Mouse (Mus musculus) c-Kit-positive CD71-positive TER-119-positive erythroid progenitor cells, embryonic 14.5 days (primary cell): ENCODE data around the gene Far2.

ENCODE experiments used
- DNase-seq: peaks from one replicate; pipeline ENCODE4 v3.0.0-alpha.2; 2013; ENCODE audit warnings: low spot score

The Far2 gene

DNA sequence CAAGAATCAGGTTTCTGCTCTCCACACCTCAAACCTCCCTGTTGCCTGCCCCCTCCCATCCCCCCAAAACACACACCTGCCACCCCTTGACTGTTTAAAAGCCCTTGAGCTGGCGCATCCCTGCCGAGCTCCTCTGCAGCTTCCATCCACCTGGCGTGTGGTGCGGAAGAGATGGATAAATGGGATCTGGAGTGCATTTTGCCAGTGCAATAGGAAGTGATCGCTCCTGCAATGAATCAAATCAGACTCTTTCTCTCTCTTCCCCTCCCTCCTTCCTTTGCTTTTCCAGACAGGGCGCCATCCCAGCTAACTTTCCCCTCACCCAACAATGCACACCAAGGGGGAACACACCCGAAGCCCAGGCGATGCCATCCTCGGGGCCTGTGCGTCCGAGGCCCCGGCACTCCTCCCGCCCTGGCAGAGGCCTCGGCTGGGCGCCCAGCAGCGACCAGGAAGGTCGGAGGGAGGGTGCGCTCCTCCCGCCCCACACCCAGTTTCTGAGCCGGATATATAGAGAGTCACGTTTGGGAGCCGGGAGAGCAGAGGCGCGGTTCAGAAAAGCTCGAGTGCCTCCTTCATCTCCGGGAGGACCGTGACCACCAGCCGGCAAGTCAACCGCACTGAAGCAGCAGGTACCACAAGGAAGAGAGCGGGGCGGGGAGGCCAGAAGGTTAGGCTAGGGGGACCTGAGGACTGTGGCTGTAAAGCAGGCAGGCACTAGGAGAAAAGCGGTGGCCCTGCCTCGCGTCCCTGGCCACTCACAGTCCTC, at the start of gene Far2:
TSS of gene Far2 (plus strand) at position 379 of the 769 bp plus-strand sequence.
- DNase-seq = no peak

DNA sequence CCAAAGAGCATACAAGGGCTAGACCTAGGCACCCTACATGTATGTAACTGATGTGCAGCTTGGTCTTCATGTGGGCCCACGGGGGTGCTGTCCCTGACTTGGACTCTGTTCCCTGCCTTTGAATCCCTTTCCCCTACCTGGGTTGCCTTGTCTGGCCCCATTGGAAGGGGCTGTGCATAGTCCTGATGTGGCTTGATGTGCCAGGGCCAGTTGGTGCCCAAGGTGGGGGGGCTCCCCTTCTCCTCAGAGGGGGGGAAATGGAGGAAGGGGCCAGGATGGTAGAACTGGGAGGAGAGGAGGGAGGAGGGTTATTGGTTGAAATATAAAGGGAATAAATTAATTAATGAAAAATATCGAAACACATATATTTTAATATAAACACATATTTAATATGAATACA, 46.6 kb upstream of the Far2 start:
- DNase-seq = no peak

DNA sequence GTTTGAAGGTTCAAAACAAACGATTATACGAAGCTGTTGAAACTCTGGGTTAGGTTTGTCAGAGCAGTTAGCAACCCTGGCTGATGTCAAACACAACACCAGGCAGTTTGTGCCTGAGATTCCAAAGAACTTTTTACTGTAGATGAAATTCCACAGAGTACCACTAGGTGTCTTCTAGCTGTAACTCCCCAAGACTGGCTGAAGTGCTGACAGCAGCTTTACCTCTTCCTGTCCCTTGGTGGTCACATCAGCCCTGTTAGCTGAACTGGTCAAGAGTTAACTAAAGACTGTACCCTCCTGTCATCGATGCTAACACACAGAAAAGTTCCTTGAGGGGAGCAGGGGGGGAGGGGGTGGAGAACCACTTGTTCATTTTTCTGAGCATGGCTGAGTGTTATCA, 46.0 kb upstream of the Far2 start:
- no peak for DNase-seq

DNA sequence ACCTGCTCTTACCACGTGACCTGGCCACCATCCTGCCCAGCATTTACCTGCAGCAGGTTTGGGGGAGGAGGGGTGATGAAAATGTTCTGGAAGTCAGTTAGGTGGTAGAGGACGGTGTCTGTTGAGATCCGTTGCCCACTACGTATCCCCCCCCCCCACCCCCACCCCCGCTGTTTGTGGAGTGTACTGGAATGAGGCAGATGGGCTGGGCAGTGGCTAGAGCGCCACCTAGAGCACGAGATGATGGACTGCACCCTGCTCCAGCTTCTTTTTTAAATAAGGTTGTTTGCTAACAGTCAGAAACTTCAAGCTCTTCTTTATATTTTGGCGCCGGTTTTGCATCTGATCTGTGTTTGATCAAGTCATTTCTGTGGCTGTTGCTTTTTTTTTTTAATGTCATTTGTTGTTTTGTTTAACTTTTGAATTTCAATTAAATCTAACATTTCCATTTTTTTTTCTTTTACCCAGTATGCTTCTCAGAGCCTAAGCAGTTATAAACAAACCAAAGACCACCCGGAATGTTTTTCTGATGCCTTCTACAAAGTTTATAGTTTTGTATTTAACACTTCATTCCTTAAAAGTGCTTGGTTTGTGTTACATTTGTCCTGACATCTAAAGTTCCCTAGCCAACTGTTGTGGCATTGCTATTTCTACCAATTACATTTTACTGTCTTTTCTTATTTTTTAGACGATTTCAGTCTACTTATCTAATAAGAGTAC, 40.8 kb upstream of the Far2 start:
- no peak for DNase-seq

DNA sequence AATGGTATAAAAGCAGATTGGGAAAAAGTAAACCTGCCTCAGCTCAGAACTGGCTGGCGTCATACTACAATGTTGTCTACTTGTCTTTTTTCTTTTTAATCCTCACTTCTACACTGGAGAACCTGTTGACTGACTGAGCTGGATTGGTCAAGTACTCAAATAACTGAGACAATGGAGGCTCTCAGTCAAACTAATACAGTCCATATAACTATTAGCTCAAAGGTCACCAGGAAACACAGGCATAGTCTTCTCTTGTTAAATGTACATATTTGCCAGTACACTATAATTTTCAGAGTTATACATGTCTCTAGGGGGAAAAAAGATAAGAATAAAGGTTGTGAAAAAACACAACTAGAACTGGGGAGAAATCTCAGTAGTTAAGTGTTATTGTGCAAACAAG, 6.3 kb upstream of the Far2 start:
- no peak for DNase-seq

DNA sequence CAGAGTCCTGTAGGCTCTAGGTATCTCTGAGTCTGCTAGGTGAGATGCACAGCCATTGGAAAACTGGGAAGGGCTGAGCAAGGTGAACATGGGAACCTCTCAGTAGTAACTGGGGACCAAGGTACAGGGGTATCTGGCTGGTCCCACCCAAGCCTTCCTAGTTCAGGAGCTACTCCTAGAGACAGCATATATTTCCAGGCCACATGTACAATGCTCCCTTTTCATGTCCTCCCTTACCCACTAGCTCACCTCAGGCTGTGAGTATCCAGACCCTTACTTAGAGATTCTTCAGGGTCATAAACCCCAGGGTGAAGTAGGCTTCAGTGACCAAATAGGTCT, 560 bp downstream of the Far2 start:
- DNase-seq = no peak

DNA sequence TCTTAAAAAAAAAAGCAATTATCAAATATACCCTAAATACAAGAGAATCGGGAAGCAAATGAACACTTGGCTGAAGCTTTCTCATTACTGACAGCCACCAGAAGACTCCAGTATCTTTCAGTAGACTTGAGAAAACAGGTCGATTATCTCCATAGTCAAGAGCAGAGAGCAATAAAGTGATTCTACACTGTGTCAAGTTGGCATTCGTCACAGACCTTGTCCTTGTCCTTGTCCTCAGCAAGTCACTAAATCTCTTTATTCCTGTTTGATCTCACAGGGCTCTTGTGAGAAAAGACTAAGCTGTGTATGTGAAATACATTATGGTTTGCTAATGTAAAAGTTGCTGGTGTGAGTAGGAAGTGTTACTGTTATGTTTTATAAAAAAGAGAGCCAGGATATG, 16.1 kb downstream of the Far2 start:
- DNase-seq = no peak

DNA sequence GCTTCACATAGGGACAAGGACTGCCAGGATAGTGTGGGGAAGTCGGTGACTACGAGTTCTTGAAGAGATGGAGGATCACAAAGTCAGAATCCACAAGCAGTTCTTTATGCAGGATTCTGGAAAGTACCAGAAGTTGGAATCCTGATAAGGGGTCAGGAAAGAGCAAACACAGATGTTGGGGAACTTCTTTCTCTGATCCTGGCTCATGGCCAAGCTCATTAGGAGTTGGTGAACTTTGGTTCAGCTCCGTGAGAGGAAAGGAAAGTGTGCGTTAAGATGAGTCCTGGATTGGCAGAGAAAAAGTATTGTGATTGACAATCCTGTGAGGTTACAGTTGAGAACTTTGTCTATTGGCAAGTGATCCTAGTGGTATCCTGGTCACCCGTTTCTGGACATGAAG, 19.2 kb downstream of the Far2 start:
- DNase-seq = no peak

DNA sequence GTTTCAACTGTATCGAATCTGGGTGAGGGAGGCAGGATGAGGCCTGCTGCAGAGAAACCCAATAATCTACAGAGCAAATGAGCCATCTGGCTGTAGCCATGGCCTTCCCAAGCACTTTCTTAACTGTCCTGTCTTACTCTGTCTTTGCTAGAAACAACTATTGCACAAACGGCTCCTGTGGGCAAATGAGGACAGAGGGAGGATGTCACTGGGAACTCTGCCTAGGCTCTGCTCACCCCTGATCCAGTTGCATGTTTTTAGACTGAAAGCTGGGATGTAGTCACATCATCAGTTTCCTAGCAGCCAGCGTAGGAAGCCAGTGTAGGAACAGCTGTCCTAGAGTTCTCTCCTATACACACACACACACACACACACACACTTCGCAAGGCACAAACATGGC, 21.7 kb downstream of the Far2 start:
- no peak for DNase-seq

DNA sequence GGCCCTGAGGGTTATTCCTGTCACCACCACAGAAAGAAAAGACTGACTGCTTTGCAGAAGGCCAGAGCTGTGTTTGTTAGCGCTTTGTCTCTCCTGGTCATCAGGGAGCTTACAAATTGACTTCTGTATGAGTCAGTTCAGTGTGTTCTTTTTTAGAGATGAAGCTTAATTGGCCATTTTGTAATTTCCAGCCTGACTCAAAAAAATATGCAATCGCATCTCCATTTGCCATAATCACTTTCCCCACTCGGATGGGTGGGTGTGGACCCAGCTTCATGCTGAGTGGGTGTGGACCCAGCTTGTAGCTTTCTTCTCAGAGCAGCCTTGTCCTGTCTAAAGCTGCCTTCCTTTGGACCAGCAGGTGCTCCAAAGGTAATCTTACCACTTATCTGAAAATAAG, 26.5 kb downstream of the Far2 start:
- no peak for DNase-seq

DNA sequence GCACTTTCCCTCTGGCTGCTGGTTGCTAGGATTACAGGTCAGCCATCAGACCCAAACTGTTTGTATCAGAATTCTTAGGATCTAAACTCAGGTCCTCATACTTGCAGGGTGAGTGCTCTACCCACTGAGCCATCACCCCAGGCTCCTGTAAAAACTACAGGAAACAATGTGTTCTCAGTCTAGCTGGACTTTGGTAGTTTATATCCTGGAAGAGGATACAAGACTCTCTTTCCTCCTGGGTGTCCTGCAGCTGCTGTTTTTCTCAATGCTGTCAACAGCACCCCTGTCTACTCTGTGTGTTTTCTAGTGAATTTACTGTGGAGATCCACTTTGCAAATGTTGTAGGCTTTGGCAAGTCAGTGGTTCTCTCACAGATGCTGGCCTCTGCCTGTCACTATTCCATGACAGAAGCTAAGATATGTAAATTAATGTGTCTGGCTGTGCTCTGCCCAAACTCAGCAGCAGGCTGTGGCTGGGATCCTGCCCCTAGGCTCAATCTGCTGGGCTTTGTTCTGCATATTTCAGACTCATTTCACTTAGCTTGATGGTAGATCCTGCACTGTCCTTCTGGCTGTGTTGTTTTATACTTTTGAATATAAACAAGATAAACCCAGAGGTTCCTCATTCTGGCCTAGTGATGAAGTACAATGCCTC, 27.3 kb downstream of the Far2 start:
- DNase-seq = no peak

DNA sequence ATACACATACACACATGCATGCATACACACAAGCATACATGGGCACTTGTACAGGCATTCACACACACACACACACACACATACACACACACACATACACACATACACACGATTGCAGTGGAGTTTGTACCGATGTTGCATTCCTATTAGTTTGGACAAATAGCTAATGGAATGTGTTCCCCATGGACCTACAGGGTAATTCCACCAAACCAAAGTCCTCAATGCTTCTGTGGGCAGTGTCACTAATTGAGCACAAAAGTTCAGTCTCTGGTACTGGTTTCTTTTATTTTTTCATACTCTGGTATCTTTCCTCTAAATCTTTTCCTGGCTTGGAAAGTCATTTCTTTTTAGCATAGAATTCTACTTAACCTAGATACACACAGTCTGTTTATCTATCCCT, 36.8 kb downstream of the Far2 start:
- no peak for DNase-seq

DNA sequence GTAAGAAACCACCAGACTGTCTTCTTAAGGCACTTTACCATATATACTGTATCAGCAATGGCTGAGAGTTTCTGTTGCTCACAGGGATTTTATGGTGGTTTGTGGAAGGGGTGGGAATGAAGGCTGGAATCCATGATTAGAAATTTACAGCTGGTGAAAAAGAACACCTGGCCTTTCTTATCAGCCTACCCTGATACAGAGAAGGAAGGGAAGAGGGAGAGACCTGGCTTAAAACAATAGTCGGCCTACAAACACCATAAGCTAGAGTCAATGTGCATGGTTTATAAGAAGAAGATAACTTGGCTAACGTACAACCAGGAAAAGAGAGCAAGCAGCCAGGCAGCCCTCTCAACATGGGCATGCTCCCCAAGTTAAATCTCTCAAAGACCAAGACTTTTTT, 37.3 kb downstream of the Far2 start:
- DNase-seq = no peak

DNA sequence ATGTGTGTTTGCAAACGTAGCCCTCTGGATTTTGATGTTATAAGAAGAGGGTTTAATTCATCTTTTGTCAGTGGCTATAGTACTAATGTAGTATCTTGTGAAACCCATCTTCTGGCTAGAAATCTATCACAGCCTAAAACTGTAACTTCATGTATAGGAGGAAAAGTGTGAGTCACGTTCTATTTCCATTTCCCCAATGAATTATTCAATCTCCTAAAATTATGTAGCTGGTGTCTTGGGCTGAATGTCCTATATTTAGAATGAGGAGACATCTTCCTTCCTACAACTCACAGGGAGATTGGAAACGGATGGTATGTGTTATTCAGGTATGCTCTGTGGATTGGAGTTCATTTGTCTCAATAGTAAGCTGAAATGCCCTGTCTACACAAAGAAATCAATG, 50.0 kb downstream of the Far2 start:
- no peak for DNase-seq

DNA sequence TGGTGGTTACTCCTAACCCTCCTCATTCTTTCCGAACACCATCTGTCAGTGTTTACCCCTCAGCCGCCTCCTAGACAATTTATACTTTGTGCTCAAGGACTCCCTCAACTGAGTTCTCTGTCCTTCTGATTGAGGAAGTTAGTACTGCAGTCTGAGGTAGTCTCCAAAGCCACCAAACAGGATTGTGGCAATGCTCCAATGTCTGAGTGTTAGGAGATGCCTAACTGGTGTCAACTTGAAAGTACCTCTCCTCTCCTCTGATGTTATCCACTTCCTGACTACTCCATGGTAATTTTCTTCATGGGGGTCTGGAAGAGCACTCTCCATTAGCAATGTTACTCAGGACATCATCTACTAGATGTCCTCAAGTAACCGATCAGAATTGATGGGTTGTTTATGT, 54.9 kb downstream of the Far2 start:
- DNase-seq = no peak

DNA sequence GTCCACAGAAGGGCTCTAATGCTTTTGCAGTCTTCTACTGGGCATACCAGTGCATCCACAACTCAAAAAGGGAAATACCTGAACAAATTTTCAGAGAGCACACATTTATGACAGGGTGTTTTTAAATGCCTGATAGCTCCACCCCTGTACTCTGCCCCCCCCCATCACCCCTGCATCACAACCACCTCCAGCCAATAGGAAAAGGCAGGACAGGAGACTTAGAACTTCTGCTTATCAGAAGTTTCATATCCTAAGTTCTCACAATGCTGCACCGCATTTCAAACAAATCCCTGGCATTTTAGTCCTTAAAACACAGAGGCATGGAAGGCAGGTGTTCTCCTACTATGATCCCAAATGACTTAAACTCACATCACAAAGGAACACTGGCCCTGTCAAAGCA, 55.4 kb downstream of the Far2 start:
- DNase-seq = no peak

DNA sequence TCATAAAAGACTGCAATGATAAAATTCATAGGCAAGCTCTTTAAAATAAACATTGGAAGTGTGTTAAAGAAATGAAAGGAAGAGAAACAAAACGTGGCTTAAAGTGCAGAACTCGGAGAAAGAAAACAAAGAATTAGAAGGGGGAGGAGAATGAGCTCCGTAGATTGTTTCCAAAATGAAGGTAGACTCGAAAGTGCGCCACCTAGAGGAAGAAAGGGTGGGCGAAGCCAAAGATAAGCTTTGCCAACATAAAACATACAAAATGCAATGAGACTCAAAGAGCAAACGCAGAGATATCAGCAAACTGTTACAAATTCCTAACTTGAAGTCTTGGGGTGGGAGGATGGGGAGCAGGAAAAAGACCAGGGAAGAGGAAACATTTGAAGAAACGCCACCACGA, 57.2 kb downstream of the Far2 start:
- peak; percentile 51 for DNase-seq

DNA sequence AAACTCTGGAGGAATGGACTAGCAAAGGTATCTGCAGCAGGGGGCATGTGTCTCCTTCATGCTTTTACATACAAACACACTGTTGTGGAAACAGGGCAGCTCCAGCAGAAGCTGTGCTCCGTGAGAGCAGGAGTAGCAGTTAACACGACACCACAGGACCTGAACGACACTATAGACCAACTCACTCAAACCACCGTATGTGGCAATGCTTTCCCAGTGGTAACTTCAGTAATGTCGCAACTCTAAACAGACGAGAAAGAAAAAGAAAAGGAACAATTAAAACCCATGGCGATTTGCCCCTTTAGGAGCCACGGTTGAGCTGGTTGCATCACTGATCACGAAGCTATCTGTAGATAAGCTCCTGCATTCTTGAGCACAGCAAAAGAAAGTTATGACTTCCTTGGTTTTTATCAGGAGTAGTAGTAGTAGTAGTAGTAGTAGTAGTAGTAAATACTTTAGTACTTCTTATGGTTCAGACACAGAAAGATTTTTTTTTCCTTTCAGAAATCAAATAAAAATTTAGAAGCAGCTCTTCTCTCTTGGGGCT, 58.7 kb downstream of the Far2 start:
- no peak for DNase-seq

DNA sequence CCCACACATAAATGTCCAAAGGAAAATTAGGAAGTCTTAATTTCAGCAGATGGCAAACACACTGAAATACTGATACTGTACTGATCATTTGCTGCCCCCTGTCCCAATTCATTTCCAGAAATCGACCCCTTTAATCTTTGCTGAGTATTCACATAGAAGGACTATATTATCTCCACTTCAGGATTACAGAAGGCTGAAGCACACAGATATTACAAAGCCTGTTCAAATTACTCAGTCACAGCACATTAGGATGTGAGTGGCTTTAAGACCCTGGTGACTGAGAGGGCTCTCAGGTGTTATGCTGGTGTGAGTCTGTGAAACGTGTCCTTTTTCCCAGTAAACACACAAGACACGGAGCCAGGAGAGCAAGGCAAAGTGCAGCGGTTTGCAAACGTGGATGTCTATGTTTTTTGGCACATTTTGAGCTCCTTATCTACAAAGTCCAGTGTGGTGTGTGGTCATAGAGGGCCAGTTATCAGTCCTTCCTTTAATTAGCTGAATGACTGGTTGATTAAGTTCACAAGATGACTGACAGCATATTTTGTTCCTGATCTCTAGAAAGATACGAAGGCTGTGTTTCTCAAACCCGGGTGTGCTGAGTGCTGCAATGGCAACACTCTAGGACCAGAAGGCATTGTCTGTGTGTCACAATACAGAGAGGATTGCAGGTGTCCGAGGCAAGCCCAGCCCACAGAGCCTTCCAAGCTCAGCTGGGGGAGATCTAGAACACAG, 61.8 kb downstream of the Far2 start:
- peak; percentile 44 for DNase-seq

DNA sequence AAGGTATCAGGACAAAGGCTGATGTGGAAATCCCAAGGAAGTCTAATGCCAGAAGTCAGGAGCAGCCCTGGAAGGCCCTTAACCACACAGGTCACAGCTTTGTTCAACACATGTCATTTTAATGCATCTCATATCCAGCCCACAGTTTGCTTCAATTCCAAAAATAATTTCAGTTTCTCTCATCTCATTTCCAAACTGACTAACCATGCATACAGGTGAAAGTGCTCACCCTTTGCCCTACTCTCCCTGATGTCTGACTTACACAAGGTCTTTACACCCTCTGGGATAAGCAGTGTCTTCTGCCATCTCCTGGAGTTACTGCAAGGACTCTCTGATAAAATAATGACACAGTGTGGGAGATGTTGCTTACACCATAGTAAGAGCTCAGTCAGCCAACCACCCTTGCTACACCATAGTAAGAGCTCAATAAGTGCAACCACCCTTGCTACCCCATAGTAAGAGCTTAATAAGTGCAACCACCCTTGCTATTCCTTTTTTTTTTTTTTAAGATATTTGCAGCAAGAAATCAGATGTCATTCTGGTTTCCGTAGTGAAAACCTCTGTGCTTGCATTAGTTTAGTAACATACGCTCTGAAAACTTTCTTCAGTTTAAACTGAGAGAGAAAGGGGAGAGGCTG, 64.1 kb downstream of the Far2 start:
- no peak for DNase-seq

DNA sequence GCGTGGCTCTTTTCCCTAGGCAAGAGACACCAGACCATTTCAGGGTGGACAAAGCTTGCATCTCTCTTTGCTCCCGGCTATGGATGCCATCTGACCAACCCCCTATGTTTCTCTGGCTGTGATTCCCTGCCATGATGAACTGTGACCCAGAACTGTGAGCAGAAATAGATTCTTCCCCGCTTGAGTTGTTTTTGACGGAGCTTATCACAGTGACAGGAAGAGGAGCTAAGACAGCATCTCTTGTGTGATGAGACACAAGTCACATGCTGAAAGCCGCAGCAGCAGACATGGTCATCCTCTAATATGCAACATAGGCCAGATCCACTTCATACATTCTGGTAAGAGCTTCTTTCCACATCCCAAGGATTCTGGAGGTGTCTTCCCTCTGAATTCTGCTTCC, 69.3 kb downstream of the Far2 start:
- DNase-seq = no peak

DNA sequence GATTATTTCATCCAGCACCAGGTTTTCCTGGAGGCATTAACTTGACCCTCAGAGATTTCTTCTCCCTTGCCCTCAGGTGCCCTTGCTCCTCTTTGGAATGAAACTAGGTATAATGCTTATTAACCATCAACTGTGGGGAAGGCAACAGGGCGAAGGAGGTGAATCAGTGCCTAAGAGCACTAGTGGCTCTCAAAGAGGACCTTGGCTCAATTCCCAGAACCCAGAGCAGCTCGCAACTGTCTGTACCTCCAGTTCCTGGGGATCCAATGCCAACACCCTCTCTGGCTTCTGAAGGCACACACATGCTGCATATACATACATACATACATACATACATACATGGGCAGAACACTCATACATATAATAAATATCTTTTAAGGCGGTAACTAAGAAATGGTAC, 69.8 kb downstream of the Far2 start:
- DNase-seq = no peak
